Mouse (Mus musculus): ENCODE measurements around the gene Sema5a.

The Sema5a gene

DNA sequence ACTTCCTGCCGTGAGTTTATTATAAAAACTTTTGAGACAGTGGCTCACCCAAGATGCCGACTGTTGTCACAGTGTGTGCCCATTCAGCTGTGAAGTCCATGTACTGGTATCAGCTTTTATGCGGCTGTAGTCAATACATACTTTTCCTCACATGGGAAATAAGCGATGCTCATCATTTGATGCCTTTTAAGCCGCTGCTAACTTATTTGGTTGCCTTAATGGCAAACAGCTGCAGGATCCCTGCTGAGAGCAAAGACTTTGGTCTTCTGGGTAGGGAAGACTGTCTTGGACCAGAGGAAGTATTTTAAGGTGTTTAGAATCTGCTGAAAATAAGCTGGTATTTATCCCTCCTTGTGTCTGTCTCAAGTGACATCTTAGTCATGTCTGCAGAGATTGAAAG lies 2.7 kb downstream of the Sema5a start:
- no peak for DNase-seq (ENCODE audit: extremely low read depth, low read depth)

DNA sequence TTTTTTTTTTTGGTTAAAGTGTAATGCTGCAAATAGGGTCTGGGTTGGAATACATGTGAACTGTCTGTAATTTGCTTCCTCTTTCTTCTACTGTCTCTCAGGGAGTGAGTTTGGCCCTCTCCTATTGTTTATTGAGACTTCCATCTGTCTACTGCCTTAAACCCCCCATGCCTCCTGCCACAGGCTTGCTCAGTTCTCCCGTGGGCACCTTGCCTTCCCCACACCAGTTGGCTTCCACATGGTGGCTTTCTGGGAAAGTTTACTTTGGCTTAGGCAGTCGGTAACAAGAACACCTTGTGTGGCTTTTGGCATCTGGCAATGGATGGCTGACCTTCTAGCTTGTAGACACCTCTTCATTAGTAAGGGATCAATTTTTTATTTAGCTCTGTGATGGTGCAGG lies 10.2 kb downstream of the Sema5a start:
- DNase-seq (ENCODE audit: extremely low read depth, low read depth), result no peak

DNA sequence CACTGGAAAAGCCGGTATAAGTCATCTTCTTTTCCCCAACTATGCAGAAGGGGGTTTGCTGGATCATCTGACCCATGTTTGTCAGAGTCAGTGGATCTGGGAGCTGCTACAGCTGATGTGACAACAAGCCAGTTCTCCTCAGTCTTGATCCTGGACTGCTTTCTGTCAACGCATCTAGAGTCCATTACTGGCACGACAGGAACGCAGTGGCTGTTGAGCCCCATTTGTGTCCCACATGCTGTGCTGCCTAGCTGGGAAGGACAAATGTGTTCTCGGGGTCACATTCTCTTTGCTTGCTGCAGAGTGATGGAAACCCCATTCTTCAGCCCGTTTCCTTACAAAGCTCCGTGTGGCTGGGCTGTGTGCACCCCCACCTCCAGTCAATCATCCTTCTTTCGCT lies 12.7 kb downstream of the Sema5a start:
- DNase-seq (ENCODE audit: extremely low read depth, low read depth), result no peak

DNA sequence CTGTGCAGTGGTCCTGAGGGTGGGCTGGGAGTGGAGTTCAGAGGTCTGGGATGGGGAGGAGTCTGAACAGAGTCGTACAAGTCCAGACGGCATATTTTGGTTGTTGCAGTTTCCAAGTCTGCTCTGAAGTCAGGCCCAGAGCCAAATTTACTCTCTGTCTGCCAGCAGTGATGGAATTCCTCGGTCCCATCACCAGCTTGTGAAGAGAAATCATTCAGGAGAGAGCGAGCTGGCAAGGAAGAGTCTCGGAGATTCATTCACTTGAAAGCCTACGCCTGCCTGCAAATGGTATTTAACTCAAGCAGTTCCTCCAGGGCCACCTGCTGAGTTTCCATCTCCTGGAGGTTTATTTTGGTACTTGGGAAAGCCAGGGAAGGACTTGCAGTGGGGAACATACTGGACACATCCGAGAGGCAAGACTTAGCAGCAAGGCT lies 13.3 kb downstream of the Sema5a start:
- no peak for DNase-seq (ENCODE audit: extremely low read depth, low read depth)

DNA sequence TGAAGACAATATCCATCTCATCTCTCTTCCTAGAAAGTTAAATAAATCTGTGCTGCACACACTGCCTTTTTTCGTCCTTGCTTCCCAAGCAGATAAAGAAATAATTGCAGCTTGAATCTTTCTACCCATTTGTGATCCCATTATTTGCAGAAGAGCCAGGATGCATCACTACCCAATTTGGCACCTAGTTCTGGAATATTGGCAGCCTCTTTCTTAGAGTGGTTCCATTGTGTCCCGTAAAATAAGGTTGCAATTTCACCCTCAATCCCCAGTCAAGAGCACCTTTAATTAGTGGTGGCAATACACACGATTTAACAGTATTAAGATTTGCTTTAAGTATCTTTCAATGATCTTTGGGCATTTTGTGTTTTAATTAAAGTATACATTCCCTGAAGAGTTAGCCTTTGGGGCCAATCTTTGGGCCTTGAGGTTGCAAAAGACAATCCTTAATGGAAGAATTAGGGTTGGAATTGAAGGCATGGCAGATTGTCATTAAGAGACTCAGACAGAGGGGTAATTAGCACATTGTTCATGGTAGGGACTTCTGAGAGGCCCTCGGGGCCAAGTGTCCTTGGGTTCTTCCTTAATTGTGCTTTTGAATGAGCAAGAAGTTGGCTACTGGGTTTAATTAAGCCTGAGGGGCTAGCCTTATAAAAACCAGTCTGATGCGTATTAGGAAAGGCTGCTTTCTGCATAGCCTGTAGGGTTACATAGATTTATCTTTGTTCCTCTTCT lies 14.9 kb downstream of the Sema5a start:
- no peak for DNase-seq (ENCODE audit: extremely low read depth, low read depth)

DNA sequence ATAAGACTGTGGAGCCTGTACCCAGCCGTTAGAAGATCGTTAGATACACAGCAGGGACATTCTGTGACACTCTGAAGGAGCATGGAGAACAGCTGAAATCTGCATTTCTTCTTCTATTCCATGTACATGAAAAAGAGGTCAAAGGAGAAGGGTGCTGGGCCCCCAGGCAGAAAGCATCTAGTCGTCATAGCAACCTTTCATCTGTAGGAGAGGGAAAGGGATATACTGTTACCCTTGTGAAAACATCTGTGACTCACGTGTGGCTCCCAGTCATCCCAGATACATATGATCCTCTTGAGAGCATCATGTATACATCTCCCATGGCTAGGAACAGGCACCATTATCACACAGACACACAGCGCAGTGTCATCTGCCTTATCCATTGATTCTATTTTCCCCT lies 16.3 kb downstream of the Sema5a start:
- DNase-seq (ENCODE audit: extremely low read depth, low read depth), result no peak

DNA sequence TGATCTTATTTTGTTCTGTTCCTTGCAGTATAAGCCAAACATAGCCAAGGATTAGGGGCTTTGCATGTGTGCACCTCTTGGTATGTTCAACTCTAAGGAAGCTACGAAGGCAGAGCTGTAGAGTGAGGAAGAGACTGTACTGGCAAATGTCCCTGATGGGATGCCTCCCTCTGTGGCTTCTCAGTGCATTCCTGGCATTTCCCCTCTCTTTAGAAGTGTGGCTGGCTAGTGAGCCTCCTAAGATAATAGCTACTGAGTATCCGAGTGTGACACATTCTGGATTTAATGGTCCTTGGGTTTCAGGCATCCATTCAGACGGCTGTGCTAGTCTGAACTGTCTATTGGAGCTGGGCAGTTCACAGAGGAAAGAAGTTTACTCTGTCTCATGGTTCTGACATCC lies 19.0 kb downstream of the Sema5a start:
- no peak for DNase-seq (ENCODE audit: extremely low read depth, low read depth)

DNA sequence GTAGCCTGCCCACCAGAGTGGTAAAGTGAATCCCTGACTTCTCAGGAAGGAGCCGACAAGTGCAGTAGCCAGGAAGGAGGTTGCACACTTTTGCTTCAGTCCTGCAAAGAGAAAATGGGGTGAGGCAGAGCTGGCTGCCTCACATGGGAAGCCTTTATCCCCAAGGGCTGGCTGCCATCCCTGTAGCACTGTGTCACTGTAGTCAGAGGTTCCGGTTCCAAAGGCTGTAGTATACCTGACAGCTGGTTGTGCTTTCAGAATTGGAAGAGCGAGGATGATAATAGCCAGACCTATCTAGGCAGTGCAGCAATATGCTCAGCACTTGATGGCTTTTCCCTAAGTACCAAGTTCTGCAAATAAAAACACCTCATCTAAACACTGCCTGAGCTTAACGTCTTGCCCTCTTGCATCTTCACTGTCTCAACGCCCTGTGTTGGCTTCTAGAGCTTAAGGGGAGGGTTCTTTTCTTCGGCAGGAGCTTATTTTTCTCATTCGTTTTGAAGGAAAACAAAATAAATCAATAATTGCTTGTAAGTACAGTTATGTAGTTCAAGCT lies 20.3 kb downstream of the Sema5a start:
- DNase-seq (ENCODE audit: extremely low read depth, low read depth), result no peak

DNA sequence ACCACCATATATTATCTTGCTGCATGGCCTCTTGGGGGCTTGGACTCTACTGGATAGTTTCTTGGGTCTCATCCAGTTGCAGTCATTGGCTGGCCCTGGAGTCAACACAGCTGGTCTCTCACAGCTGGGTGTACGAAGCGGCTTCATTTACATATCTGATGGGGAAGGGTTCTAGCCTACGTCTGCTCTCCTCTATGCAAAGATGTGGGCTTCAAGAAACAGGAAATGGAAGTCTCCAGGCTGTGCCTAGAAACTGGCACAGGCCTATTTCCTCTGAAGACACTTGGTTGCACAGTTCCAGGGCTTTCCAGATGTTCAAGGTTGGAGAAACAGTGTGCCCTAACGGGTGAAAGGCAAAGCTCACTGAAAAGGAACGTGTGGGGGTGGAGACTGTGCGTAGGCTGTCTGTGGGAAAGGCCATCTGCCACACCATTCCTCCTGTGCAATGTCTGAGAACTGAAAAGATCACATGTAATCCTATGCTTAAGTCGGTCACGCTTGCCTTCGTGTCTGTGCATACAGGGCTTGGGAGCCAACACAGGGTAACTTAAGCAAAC lies 20.8 kb downstream of the Sema5a start:
- DNase-seq (ENCODE audit: extremely low read depth, low read depth), result no peak

DNA sequence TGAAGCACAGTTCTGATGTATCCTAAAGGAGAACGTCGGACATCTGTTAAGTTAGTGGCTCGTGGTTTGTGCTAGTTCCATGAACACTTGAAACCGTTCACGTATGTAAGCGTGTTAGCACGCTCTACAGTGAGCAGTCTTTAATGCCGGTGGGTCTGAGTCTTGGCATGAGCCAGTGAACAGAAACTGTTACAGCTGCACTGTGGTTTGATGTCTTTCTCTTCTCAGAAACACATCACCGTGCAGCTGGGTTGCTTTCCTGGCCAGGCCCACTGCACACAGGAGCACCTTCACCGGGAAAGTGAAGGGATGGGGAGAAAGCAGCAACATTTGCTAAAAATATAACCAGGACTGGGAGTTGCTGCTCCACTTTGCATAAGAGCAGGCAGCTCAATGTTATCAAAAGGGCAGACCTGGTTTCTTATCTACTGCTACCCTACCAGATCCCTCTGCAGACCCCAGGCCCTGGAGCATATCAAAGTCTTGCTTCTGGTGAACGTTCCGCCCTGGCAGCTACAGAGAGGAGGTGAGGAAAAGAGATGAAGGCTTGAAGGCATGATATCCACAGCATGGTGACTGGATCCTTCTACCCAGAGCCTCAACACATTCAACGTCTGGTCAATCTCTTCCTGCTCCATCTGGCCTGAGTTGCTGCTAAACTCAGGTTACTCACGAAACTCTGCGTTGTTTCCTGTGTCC lies 21.7 kb downstream of the Sema5a start:
- DNase-seq (ENCODE audit: extremely low read depth, low read depth), result no peak

DNA sequence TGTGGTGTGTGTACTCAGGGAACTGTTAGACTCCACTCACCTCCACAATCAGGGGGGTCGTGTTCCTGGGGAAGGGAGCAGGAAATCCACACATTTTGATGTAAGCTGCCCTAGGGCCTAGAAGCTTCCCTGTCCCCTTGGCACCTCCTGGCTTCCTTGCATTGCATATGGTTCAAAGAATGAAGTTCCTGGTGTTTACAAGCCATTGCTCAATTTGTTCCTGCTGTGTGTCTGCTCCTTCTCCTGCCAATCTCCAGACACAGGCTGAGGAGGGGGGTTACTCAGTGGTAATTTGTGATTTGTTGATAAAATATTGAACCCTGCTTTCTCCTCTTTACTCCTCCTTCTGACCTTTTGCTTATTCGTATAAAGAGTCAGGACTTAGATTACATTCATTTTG lies 25.5 kb downstream of the Sema5a start:
- no peak for DNase-seq (ENCODE audit: extremely low read depth, low read depth)

DNA sequence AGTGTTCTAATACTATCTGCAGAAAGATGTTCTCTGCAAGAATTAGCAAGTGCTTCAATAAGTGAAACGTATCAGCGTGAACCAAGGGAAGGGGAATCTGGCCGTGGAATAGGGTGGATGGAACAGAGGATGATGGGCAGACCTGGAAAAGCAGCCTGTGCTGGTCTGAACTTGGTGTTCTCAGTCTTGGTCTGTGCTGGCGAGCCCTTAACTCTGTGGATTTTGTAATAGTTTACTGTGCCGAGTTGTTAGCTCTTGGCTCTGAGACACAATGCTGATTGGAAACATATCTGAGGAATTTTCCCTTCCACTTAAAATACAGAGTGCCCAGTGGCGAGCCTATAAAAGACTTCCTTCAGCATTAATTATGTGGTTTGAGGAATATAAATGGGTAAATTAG lies 29.3 kb downstream of the Sema5a start:
- no peak for DNase-seq (ENCODE audit: extremely low read depth, low read depth)

DNA sequence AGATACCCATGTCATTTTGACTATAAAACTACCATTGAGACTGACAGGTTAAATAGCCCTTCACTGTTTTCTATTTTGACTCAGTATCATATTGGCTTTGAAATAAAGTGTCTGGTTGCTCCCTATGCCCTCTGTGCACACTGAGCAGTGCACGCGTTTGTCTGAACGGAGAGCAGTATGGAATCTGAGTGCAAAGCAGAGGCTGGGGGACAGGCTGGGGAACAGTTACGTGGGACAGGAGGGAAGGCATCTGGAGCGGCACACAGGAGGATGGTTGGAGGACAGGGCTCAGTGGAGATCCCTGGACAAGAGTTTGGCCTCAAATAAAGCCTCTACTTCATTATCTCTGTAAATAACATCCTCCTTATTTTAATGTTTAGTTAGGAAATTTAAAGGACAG lies 30.4 kb downstream of the Sema5a start:
- no peak for DNase-seq (ENCODE audit: extremely low read depth, low read depth)

DNA sequence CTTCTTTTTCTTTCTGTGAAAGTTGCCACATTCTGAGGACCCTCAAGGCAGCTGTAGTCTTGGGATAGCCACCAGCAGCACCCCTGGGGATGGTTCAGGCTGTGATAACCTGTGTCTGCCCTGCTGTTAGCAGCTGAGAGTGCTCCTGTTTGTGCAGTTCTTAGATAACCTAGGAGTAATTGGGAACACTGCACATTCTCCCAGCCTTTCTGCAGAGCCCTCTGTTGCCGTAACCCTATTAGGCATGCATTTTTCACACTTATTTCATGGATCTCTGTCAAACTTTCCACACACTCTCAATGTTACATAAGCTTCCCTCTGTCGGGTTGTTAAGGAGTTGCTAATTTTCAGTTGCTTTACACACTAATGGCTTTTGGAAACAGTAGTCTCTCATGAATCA lies 34.0 kb downstream of the Sema5a start:
- DNase-seq (ENCODE audit: extremely low read depth, low read depth), result no peak

DNA sequence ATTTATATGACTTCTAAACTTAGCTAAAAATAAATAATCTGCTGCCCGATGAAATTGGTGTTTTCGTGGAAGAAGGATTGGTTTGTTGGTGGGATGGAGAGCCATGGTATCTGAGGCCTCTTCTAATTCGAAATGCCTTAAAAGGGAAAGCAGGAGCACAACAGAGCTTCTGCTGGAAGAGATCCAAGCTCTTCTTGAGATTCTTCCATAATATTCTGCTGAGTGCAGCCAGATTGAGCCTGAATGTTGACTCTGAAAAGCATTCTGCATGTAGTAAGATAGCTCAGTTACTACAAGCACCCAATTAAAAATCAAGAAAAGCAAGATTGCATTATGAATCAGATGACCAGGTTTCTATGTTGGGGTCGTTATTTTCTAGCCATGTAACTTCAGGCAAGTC lies 36.8 kb downstream of the Sema5a start:
- no peak for DNase-seq (ENCODE audit: extremely low read depth, low read depth)

DNA sequence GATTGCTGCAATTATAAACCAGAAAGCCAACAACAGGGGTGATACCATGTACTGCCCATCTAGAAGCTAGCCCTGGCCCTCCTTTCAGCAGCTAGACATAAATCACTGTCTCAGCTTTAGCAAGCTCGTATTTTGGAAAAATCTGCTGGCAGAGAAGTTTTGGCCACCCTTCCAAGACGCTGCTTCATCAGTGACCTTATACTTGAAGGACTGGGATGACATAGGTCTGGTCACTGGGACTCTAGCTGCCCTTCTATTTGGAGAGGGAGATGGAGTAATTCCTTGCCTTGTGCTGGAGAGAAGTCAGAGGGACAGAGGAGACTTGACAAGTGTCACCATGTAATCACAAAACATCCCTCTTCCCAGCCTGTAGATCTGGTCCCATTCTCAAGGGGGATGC lies 40.1 kb downstream of the Sema5a start:
- DNase-seq (ENCODE audit: extremely low read depth, low read depth), result no peak

DNA sequence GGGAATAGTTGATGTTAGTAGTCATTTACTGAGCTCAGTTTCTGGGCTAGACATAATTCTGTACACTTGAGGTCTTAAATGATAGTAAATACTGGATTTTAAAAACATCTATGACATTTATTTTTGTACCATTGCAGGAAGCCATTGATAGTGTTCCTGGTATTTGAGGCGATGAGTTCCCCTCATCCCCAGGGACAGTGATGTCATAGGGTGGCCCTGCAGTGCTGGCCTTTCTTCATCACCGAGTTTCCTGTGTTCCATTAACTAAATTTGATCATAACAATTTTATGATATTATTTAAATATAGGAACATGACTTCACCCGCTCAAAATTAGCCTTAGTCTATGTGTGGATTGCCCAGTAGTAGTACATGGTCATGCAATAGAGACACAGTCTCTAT lies 41.7 kb downstream of the Sema5a start:
- no peak for DNase-seq (ENCODE audit: extremely low read depth, low read depth)

DNA sequence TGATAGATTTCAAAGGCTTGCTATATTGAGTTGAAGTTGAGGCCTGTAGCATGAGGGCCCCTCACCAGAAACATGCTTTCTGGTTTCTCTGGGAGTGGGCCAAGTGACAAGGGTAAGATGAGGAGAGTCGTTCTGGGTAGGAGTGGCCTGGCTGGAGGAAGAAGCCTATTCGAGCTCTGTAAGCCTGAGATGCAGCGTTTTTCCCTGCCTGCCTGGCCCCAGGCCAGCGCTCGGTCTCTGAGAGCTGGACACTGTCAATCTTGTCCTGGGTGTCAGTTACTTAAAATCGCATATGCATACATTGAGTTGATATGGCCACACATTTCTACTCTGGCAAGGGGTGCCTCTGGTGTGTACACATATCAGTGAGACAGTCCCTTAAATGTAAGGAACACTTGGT lies 43.9 kb downstream of the Sema5a start:
- no peak for DNase-seq (ENCODE audit: extremely low read depth, low read depth)

DNA sequence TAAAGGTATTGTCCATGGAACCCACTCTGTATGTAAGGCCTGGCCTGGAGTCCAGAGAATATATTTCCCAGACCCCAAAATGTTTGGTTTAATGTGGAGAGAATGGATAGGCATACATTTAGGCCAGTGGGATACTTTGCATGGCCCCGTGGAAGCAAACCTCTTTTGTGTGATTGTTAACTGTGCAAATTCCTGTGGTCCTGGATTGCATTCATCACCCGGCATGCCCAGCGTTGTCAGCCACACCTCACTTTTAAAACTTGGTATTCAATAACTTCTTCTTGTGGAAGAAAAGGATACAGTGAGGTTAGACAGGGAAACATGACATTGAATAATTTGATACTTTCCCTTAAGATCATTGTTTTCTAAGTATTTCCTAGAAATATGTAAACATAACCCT lies 46.4 kb downstream of the Sema5a start:
- no peak for DNase-seq (ENCODE audit: extremely low read depth, low read depth)

DNA sequence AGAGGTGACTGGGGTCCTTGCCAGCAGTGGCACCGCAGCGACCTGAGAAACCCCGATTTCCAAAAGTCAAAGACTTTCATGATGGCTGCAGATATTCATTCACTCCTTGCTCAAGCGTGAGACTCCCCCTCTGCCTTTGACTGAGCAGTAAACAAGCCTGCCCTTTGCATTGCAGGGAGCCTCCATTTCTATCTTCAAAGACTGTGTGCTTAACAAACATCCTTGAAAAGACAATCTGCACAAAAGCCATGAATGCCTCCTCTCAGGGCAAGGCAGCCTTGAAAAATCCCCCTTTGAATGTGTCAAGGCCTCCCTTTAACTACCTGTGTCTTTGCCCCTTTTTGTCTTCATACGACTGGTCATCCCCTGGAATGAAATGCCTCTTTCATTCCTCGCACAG lies 51.9 kb downstream of the Sema5a start:
- DNase-seq (ENCODE audit: extremely low read depth, low read depth), result no peak

DNA sequence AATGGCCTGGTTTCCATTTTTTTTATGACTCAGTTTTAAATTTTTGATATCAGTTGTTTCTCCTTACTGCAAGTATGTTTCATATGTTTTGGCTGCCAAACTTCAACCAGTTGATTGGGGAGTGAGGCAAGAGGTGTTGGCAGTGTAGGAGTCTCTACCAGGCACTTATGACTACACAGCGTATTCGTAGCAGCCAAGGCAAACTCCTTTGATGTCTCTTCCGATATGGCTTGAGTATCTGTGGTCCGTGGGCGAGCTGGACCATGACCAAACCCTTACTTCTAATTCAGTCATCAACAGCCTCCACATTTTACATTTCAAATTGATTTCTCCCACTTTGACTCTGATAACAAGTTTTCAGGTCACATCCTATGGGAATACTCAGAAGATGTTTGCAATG lies 52.7 kb downstream of the Sema5a start:
- DNase-seq (ENCODE audit: extremely low read depth, low read depth), result no peak

DNA sequence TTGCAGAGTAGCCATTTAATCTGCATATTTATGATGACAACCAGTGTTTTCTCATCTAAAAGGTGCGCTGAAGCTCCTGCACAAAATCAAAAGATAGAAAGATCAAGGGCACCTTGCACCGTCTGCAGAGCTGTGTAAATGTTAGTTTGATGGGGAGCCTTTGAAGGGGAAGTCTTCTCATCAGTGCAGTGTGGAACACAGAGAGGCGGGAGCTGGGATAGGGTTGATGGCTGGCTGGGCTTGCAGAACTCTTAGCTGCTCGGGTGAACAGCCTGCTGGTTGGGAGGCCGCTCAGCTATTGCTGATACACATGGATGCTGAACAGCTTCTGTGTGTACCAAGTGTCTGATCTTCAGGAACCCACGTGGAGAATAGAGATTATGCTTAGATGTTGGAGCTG lies 53.9 kb downstream of the Sema5a start:
- DNase-seq (ENCODE audit: extremely low read depth, low read depth), result no peak

DNA sequence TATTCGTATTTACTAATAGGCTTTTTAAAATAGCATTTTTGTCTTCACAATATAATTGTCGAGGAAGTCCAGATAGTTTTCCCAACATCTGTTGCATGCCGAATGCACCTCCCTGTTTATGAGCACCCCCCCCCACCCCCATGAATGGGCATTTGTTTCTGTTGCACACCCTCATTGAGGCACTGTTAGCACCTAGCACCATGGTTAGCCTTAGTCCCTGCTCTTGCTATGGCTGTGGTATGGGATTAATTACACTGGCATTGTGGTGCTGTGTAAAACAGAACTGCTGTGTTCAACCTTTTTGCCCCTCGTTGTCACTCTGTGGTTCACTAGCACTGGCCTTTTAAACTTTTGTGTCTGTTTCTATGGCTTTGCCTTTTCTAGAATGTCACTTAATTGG lies 56.4 kb downstream of the Sema5a start:
- DNase-seq (ENCODE audit: extremely low read depth, low read depth), result no peak

All from MEL-GATA-1-ER (cell line).